Mouse (Mus musculus): Measurements from ENCODE around the gene Foxp4. TPM values are rescaled to one million over a fixed set of nuclear protein-coding genes. Genes with fewer than 3 reads are reported as not detected.

The Foxp4 gene
- polyA plus RNA-seq, 2 experiments: 38.6 to 104 TPM

DNA sequence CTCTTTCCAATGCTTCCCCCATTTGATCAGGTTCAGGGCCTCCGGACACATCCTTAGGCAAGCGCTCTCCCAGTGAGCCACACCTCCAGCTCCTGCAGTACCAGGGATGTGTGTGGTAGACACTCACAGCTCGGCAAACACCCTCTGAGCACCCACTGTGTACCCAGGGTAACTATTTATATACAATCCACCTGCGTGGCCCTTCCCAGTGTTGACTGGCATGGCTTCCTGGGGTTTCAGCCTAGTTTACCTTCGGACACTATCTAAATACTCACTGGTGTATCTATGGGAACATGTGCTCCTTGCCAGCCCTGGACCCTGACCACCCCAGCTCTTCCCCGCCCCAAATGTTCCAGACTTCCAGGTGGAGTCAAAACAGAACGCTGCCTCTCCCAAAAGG, 34.7 kb downstream of the Foxp4 start:
- Histone ChIP-seq H3K27me3 (ENCODE audit: control insufficient read depth, insufficient read depth, low read length) (no peaks in the 10 kb centered on the region), H3K4me1 (ENCODE audit: control insufficient read depth, insufficient read depth, low read length) (peaks cover 14% of the 10 kb centered on the region), H3K4me3 (replicated peaks; ENCODE audit: low read length) (no peak overlapping the region), H3K4me2 (replicated peaks; ENCODE audit: low read depth, low read length, severe bottlenecking) (no peak overlapping the region), H3K9ac (ENCODE audit: low read depth, low read length, severe bottlenecking) (no peak overlapping the region), H3K27ac (replicated peaks; ENCODE audit: low read depth, low read length) (no peak overlapping the region), H3K36me3 (ENCODE audit: control insufficient read depth, insufficient read depth, low read length) (peaks cover 53% of the 10 kb centered on the region), H3K9me3 (ENCODE audit: control insufficient read depth, low read length) (no peaks in the 10 kb centered on the region)
- TF ChIP-seq POLR2A (IDR thresholded peaks at IDR 0.05; ENCODE audit: borderline replicate concordance, extremely low read depth, insufficient read depth, insufficient read length): no peak
- WGBS: 73% methylated on average over 7 of the region's 7 CpGs
- DNase-seq (ENCODE audit: low spot score): no peak
- no peak for ATAC-seq (ENCODE audit: low FRiP score, low read depth)

DNA sequence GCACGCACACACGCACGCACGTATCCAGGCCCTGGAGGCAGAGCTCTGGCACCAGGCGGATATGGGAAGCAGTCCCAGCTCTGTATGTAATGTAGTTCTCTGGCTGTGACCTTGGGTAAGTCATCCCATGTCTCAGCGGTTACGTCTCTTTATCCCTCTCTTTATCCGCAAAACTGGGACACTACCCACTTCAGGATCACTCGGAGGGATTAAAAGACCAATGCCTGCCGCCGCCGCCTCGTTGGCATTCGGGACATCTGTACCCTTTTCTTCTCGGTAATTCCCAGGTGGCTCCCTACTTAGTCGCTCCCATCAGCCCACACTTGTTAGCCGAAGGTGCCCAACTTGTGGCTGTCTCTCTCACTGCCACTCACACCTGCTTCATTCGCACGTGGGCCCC, 35.2 kb downstream of the Foxp4 start:
- TF ChIP-seq POLR2A (IDR thresholded peaks at IDR 0.05; ENCODE audit: borderline replicate concordance, extremely low read depth, insufficient read depth, insufficient read length): no peak
- 67% methylated on average over 19 of the region's 19 CpGs for WGBS
- Histone ChIP-seq H3K9me3 (ENCODE audit: control insufficient read depth, low read length) (no peaks in the 10 kb centered on the region), H3K4me3 (replicated peaks; ENCODE audit: low read length) (no peak overlapping the region), H3K36me3 (ENCODE audit: control insufficient read depth, insufficient read depth, low read length) (peaks cover 53% of the 10 kb centered on the region), H3K4me1 (ENCODE audit: control insufficient read depth, insufficient read depth, low read length) (peaks cover 14% of the 10 kb centered on the region), H3K4me2 (replicated peaks; ENCODE audit: low read depth, low read length, severe bottlenecking) (no peak overlapping the region), H3K9ac (ENCODE audit: low read depth, low read length, severe bottlenecking) (no peak overlapping the region), H3K27me3 (ENCODE audit: control insufficient read depth, insufficient read depth, low read length) (no peaks in the 10 kb centered on the region), H3K27ac (replicated peaks; ENCODE audit: low read depth, low read length) (no peak overlapping the region)
- ATAC-seq (ENCODE audit: low FRiP score, low read depth) (no peak), DNase-seq (ENCODE audit: low spot score) (no peak)

DNA sequence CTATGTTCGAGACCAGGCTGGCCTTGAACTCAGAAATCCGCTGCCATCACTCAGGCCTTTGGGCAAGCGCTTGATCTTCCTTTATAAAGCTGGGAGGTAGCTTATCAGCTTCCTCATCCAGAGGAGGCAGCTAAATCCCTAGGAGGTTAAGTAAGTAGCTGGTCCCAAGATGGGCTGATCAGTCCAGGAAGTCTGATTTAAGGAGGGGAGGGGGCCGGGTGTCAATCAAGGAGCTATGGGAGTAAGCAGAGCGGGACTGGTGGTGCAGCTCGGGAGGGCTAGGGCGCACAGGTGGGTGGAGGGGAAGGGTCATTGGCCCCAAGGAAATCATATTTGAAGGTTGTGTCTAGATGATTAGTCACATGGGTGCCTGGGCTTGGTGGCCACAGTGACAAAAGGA, 35.8 kb downstream of the Foxp4 start:
- ATAC-seq (ENCODE audit: low FRiP score, low read depth) (no peak), DNase-seq (ENCODE audit: low spot score) (no peak)
- H3K36me3 ChIP-seq (ENCODE audit: control insufficient read depth, insufficient read depth, low read length): peaks cover 53% of the 10 kb centered on the region
- H3K27ac ChIP-seq (replicated peaks; ENCODE audit: low read depth, low read length): no peak overlapping the region
- no peaks in the 10 kb centered on the region for H3K9me3 ChIP-seq (ENCODE audit: control insufficient read depth, low read length)
- no peak overlapping the region for H3K4me2 ChIP-seq (replicated peaks; ENCODE audit: low read depth, low read length, severe bottlenecking)
- no peak overlapping the region for H3K4me3 ChIP-seq (replicated peaks; ENCODE audit: low read length)
- H3K27me3 ChIP-seq (ENCODE audit: control insufficient read depth, insufficient read depth, low read length): no peaks in the 10 kb centered on the region
- 74% methylated on average over 7 of the region's 7 CpGs for WGBS
- peaks cover 14% of the 10 kb centered on the region for H3K4me1 ChIP-seq (ENCODE audit: control insufficient read depth, insufficient read depth, low read length)
- TF ChIP-seq POLR2A (IDR thresholded peaks at IDR 0.05; ENCODE audit: borderline replicate concordance, extremely low read depth, insufficient read depth, insufficient read length): no peak
- H3K9ac ChIP-seq (ENCODE audit: low read depth, low read length, severe bottlenecking): no peak overlapping the region

- no peak overlapping the region for H3K4me3 ChIP-seq (replicated peaks; ENCODE audit: low read length)
- 0 out of 2 replicates have a peak overlapping the region, but pooled peaks have one; percentile 1 for H3K27ac ChIP-seq (replicated peaks; ENCODE audit: low read depth, low read length)
- no peak for TF ChIP-seq POLR2A (IDR thresholded peaks at IDR 0.05; ENCODE audit: borderline replicate concordance, extremely low read depth, insufficient read depth, insufficient read length)
- no peaks in the 10 kb centered on the region for H3K9me3 ChIP-seq (ENCODE audit: control insufficient read depth, low read length)
- ATAC-seq (ENCODE audit: low FRiP score, low read depth) (peak; percentile 34; the same call in 1 of the 2 replicates), DNase-seq (ENCODE audit: low spot score) (no peak)
- H3K27me3 ChIP-seq (ENCODE audit: control insufficient read depth, insufficient read depth, low read length): no peaks in the 10 kb centered on the region
- H3K36me3 ChIP-seq (ENCODE audit: control insufficient read depth, insufficient read depth, low read length): peaks cover 56% of the 10 kb centered on the region
- 18% methylated on average over 6 of the region's 6 CpGs for WGBS
- H3K4me2 ChIP-seq (replicated peaks; ENCODE audit: low read depth, low read length, severe bottlenecking): 0 out of 2 replicates have a peak overlapping the region, but pooled peaks have one; percentile 7
- no peak overlapping the region for H3K9ac ChIP-seq (ENCODE audit: low read depth, low read length, severe bottlenecking)
- H3K4me1 ChIP-seq (ENCODE audit: control insufficient read depth, insufficient read depth, low read length): peaks cover 14% of the 10 kb centered on the region
These were observed 36.3 kb downstream of the Foxp4 start for GRCm38 (mm10) chr17:47888155-47888455.

GRCm38 (mm10) chr17:47887381-47888154, 36.9 kb downstream of the Foxp4 start:
- no peak for TF ChIP-seq POLR2A (IDR thresholded peaks at IDR 0.05; ENCODE audit: borderline replicate concordance, extremely low read depth, insufficient read depth, insufficient read length)
- no peak for DNase-seq (ENCODE audit: low spot score)
- no peak overlapping the region for H3K9ac ChIP-seq (ENCODE audit: low read depth, low read length, severe bottlenecking)
- H3K4me2 ChIP-seq (replicated peaks; ENCODE audit: low read depth, low read length, severe bottlenecking): 0 out of 2 replicates have a peak overlapping the region, but pooled peaks have one; percentile 15
- H3K4me1 ChIP-seq (ENCODE audit: control insufficient read depth, insufficient read depth, low read length): peaks cover 14% of the 10 kb centered on the region
- 21% methylated on average over 13 of the region's 13 CpGs for WGBS
- no peaks in the 10 kb centered on the region for H3K9me3 ChIP-seq (ENCODE audit: control insufficient read depth, low read length)
- H3K27ac ChIP-seq (replicated peaks; ENCODE audit: low read depth, low read length): peak overlapping the region; percentile 58; the same call in 1 of the 2 replicates
- H3K4me3 ChIP-seq (replicated peaks; ENCODE audit: low read length): no peak overlapping the region
- H3K36me3 ChIP-seq (ENCODE audit: control insufficient read depth, insufficient read depth, low read length): peaks cover 56% of the 10 kb centered on the region
- ATAC-seq (ENCODE audit: low FRiP score, low read depth): peak; percentile 46
- no peaks in the 10 kb centered on the region for H3K27me3 ChIP-seq (ENCODE audit: control insufficient read depth, insufficient read depth, low read length)
